Mouse (Mus musculus): ENCODE data around the gene Rgs16. TPM values are rescaled to one million over a fixed set of nuclear protein-coding genes. Genes with fewer than 3 reads are reported as not detected.

The Rgs16 gene
- total RNA-seq (2021): 1 to 10 TPM; 6.4 to 7.0 TPM

DNA sequence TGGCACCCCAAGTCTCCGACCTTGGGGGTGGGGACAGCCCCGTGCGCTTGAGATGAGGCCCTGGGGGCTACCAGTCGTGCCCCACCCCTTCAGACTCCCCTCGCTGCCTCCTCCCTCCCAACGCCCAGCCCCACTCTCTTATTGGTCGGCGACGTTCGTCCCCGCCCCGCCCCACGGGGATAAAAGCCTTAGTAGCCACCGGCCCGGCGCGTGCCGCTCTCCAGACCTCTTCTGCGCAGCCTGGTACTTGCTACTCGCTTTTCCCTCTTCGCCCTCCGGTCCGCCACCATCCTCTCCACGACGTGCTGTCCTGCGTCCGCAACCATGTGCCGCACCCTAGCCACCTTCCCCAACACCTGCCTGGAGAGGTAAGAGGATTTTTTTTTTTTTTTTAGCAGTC is at the start of gene Rgs16:
Gene Rgs16, plus strand, starts transcription at position 205 of the 400 bp plus-strand sequence.
- DNase-seq: peak; percentile 50 to 51

DNA sequence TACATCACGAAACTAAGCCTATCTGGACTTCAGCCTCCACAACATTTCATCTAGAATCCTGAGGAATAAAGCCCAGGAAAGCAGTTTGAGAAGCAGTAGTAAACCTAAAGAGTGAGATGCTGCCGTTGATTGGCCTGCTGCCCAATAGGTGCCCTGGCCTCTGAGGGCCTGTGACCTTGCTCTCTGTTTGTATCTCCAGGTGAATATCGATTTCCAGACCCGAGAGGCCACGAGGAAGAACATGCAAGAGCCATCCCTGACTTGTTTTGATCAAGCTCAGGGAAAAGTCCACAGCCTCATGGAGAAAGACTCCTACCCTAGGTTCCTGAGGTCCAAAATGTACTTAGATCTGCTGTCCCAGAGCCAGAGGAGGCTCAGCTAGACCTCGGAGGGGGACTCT is 47.6 kb upstream of the Rgs16 start:
- DNase-seq: no peak

DNA sequence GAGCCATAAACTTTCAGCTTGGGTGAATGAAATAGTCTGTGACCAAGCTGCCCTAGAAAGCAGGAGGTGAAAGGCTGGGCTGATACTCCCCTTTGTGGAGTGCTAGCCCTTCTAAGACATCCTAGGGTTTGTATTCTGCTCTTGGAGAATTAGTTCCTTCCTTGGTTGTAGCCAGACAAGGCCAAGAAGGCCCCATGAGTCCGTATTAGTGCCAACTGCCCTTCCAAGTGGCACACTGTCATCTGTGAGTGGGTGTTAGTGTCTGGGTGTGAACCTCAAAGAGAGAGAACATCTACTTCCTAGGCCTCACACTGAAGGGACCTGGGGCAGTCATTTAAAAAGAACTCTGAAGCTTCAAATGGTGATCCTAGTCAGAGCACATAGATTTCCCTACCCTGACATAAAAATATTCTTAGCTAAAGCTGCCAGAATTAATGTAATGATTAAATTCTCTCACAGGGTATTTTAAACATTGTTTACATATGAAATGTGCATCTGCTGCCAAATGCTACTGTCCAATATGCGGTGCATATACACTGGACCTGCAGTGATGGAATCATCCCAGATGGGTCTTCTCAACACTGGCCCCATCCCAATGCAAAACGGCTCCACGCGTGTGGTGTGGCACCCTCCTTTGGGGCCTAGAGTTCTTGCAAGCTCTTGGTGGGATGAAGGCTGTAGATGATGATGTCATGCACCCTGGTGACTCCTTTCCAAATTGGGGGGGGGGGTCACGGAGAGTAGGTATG is 45.6 kb upstream of the Rgs16 start:
- no peak for DNase-seq

- DNase-seq: no peak
Observed at GRCm38 (mm10) chr1:153695398-153695797, 44.8 kb upstream of the Rgs16 start.

- no peak for DNase-seq
Observed at GRCm38 (mm10) chr1:153696093-153696492, 44.1 kb upstream of the Rgs16 start.

- DNase-seq: no peak
Observed at GRCm38 (mm10) chr1:153696541-153696940, 43.6 kb upstream of the Rgs16 start.

DNA sequence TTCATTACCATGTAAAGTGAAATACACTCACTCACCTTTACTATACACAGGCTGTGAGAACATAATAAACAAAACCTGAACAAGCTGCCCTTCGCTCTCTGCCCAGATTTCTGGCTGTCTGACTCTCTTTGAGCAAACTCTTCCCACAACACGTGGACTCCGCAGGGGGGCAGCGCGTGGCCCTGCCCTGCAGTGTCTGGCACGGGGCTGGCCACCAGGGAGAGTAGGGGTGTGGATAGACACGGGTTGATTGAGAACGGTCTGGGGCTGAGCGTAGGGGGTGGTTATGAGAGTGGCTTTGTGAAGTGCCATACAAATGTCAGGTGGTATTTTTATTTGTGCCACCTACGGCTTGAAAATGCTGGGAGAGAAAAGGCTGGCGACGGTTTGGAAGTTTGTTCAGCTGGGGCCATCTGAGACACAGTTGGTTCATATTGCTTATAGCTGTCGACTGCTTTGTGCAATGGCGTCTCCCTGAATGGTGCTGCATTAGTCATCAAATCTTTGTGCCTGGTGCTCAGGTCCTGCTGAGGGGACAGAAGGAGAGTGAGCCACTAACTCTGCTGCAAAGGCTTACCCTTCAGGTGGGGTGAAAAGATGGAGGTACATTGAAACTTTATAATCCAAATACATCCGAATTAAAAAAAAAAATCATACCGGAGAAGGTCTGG is 42.4 kb upstream of the Rgs16 start:
- no peak for DNase-seq

- DNase-seq: no peak
Observed at GRCm38 (mm10) chr1:153698311-153699084, 41.7 kb upstream of the Rgs16 start.

- DNase-seq: no peak
Observed at GRCm38 (mm10) chr1:153700448-153701063, 39.6 kb upstream of the Rgs16 start.

- no peak for DNase-seq
Observed at GRCm38 (mm10) chr1:153701461-153701860, 38.7 kb upstream of the Rgs16 start.

DNA sequence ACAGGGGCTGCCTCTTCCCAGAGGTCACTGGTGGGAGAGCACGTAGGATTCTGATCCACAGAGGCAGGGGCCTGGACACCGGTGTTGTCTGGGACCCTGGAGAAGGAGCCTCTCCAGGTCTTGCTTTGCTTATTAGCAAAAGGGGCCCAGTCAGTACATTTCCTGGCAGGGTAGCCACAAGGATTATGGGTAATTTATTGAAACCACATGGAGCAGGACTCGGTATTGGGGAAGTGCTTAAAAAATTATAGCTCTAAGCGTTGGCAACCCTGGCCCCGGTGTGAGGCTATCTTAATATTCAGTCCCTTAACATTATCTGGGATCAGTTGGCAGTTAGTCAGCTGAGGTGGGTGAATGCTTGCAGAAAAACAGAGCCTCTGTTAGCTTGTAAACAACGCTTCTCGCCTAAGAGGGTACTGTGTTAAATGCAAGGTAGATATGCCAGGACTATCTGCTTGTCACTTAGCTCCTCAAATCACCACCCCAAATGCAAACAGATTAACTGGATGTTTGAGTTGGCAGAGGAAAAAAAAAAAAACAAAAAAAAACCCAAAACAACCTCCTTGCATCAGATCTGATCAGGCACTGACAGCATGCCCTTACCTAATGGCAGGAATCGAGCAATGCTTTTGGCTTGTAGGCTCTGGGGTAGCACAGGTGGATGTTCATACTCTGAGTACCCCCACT is 37.8 kb upstream of the Rgs16 start:
- no peak for DNase-seq

- DNase-seq: no peak
Observed at GRCm38 (mm10) chr1:153702853-153703410, 37.2 kb upstream of the Rgs16 start.

DNA sequence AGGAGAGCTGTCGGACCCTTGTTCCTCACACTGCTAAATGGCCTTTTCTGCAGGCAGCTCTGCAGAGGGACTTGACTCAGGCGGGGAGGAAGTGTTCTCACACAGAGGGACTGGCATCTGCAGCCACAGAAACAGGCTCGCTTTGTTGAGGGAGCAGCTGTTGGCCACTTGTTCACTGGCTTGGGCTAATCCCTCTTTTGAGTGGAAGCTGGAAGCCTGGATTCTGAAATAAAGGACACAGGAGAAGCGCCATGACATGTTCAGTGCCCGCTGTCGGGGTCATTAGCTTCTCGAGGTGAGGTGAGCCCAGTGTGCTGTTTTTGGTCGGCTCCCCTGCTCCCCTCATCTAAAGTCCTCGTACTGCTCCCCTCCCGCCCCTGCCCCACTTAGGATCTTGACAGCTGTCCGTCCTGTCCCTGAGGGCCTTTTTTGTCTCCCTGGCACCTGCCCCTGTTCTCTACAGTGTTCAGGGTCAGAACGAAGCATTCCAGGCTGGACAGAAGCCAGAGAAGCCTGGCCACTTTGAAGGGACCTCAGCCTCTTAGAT is 36.6 kb upstream of the Rgs16 start:
- DNase-seq: peak; percentile 55 to 69

- DNase-seq: no peak
Observed at GRCm38 (mm10) chr1:153704174-153704573, 36.0 kb upstream of the Rgs16 start.

- no peak for DNase-seq
Observed at GRCm38 (mm10) chr1:153704996-153705395, 35.2 kb upstream of the Rgs16 start.

DNA sequence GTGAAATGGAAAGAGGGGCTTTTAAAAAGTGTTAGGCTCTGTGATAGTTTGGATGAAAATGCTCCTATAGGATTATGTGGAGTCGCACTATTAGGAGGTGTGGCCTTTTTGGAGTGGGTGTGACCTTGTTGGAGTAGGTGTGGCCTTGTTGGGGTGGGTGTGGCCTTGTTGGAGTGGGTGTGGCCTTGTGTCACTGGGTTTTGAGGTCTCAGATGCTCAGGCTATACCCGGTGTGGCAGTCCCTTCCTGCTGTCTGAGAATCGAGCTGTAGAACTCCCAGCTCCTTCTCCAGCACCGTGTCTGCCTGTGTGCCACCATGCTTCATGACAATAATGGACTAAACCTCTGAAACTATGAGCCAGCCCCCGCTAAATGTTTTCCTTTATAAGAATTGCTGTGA is 31.5 kb upstream of the Rgs16 start:
- no peak for DNase-seq

GRCm38 (mm10) chr1:153709451-153709850 is 30.7 kb upstream of the Rgs16 start:
- no peak for DNase-seq

DNA sequence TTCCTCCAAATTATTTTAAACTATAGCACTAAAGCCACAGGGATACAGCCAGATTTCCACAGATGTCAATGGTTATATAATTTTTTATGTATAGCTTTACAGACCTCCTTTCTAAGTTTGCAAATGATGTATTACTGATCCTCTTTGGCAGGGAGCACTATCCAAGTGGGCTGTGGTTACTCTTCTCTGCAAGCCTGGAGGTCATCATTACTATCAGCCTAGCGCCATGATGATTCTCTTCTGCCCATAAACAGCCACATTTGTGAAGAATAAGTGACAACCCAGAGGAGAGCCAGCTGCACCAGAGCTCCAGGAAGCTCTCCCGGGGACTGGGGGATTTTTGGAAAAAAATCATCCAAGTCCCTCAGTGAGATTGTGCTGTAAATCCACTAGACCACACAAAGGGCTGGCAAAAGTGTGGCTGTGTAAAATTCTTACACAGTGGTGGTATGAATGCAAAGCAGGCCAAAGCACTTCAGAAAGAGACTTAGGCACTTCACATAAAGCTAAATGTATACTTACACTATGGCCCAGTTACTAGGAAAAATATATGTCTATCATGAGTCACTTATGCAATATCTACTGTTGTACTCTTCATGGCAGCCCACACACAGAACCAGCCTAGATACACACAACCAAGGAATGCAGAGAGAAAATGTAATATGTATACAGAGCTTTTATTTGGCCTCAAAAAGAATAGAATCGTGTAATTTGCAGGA is 28.4 kb upstream of the Rgs16 start:
- DNase-seq: no peak

GRCm38 (mm10) chr1:153712633-153713032 is 27.5 kb upstream of the Rgs16 start:
- no peak for DNase-seq

- no peak for DNase-seq
Observed at GRCm38 (mm10) chr1:153717990-153718389, 22.2 kb upstream of the Rgs16 start.

GRCm38 (mm10) chr1:153720935-153721334 is 19.2 kb upstream of the Rgs16 start:
- DNase-seq: no peak
